Mouse (Mus musculus) liver, adult 2 months (tissue): ENCODE results near the gene Mroh3. TPM values are rescaled to one million over a fixed set of nuclear protein-coding genes. Genes with fewer than 3 reads are reported as not detected.

ENCODE experiments used
- DNase-seq: peaks from one replicate; pipeline ENCODE4 v3.0.0-alpha.2; 2011; ENCODE audit warnings: low read depth, low spot score; ENCODE audit errors: extremely low read depth
- H3K27ac ChIP-seq: fragments of 200-500 bp; replicated peaks from 2 replicates; pipeline ENCODE4 v1.5.1; 2012; ENCODE audit warnings: low read depth, mild to moderate bottlenecking, control low read depth, inconsistent platforms, low read length; ENCODE audit not compliant: insufficient read depth
- H3K27me3 ChIP-seq: fragments of 200-500 bp; 2 replicates; pipeline ENCODE4 v1.6.1; 2012; ENCODE audit warnings: mild to moderate bottlenecking, moderate library complexity, low read length, inconsistent platforms; ENCODE audit not compliant: control insufficient read depth, insufficient read depth
- H3K36me3 ChIP-seq: fragments of 200-500 bp; 2 replicates; pipeline ENCODE4 v1.6.1; 2012; ENCODE audit warnings: low read length, inconsistent platforms; ENCODE audit not compliant: control insufficient read depth, insufficient read depth
- H3K4me1 ChIP-seq: fragments of 200-500 bp; 2 replicates; pipeline ENCODE4 v1.6.1; 2011; ENCODE audit warnings: low read length; ENCODE audit not compliant: control insufficient read depth, insufficient read depth
- H3K4me3 ChIP-seq: fragments of 200-500 bp; 2 replicates; pipeline ENCODE4 v1.5.1; 2011; ENCODE audit warnings: low read depth, mild to moderate bottlenecking, control low read depth, low read length, moderate library complexity; ENCODE audit not compliant: insufficient read depth
- H3K79me2 ChIP-seq: fragments of 200-500 bp; 2 replicates; pipeline ENCODE4 v1.6.1; 2012; ENCODE audit warnings: inconsistent platforms, mild to moderate bottlenecking, low read length, moderate library complexity; ENCODE audit not compliant: control insufficient read depth, insufficient read depth
- H3K9ac ChIP-seq: fragments of 200-500 bp; 2 replicates; pipeline ENCODE4 v1.6.1; 2012; ENCODE audit warnings: low read depth, mild to moderate bottlenecking, control low read depth, inconsistent platforms, low read length
- CTCF ChIP-seq: fragments of 200-500 bp; IDR thresholded peaks from 2 replicates; pipeline ENCODE4 v1.5.1; 2011; ENCODE audit warnings: low read depth, low read length, control low read depth
- POLR2A ChIP-seq: fragments of 200-500 bp; IDR thresholded peaks from 2 replicates; pipeline ENCODE4 v1.6.1; 2011; ENCODE audit warnings: low read length, control low read depth; ENCODE audit not compliant: insufficient read depth; ENCODE audit errors: extremely low read depth
- WGBS: fragments of 180-500 bp; shearing (Covaris S2); methylation state at CpG from one replicate; pipeline ENCODE4 v1.1.7; 2018; 5-methylcytosine and 5-hydroxymethylcytosine counted together
- polyA plus RNA-seq: library from polyadenylated mRNA; depleted of rRNA; stranded (reverse); fragments of >200 nt; gene quantifications from 2 replicates; pipeline ENCODE4 v1.2.3, GENCODE M21; 2012
- total RNA-seq: library from RNA; depleted of rRNA; stranded (reverse); fragments of >200 nt; gene quantifications from 2 replicates; pipeline ENCODE4 v1.2.3, GENCODE M21; 2014

The Mroh3 gene
- total and polyA plus RNA-seq, 2 experiments: not detected

- H3K4me1 ChIP-seq: no peaks in the 10 kb centered on the region
- H3K4me3 ChIP-seq: no peak overlapping the region
- no peaks in the 10 kb centered on the region for H3K27me3 ChIP-seq
- no peaks in the 10 kb centered on the region for H3K36me3 ChIP-seq
- H3K9ac ChIP-seq: no peak overlapping the region
- H3K27ac ChIP-seq: no peak overlapping the region
- H3K79me2 ChIP-seq: no peaks in the 10 kb centered on the region
- TF ChIP-seq POLR2A (no peak), CTCF (no peak)
- 57% methylated on average over 12 of the region's 12 CpGs for whole genome bisulfite sequencing
- DNase-seq: no peak
Measured at GRCm38 (mm10) chr1:136172696-136173095, 39.9 kb downstream of the Mroh3 start.

- no peaks in the 10 kb centered on the region for H3K36me3 ChIP-seq
- DNase-seq: peak; percentile 67
- peak; percentile 96 for TF ChIP-seq CTCF
- TF ChIP-seq POLR2A: no peak
- no peak overlapping the region for H3K9ac ChIP-seq
- H3K4me1 ChIP-seq: no peaks in the 10 kb centered on the region
- 9% methylated on average over 5 of the region's 5 CpGs for WGBS
- no peaks in the 10 kb centered on the region for H3K27me3 ChIP-seq
- no peaks in the 10 kb centered on the region for H3K79me2 ChIP-seq
- H3K27ac ChIP-seq: no peak overlapping the region
- no peak overlapping the region for H3K4me3 ChIP-seq
Measured at GRCm38 (mm10) chr1:136170109-136170508, 42.5 kb downstream of the Mroh3 start.

- TF ChIP-seq CTCF (peak; percentile 68), POLR2A (no peak)
- Histone ChIP-seq H3K36me3 (no peaks in the 10 kb centered on the region), H3K79me2 (no peaks in the 10 kb centered on the region), H3K4me1 (no peaks in the 10 kb centered on the region), H3K27me3 (no peaks in the 10 kb centered on the region), H3K27ac (no peak overlapping the region), H3K4me3 (no peak overlapping the region), H3K9ac (no peak overlapping the region)
- WGBS: 68% methylated on average over 8 of the region's 8 CpGs
- peak; percentile 24 for DNase-seq
Measured at GRCm38 (mm10) chr1:136167657-136168056, 45.0 kb downstream of the Mroh3 start.

- no peak overlapping the region for H3K4me3 ChIP-seq
- no peaks in the 10 kb centered on the region for H3K36me3 ChIP-seq
- no peak for DNase-seq
- H3K27ac ChIP-seq: no peak overlapping the region
- no peak for TF ChIP-seq POLR2A
- no peak for TF ChIP-seq CTCF
- H3K27me3 ChIP-seq: no peaks in the 10 kb centered on the region
- H3K79me2 ChIP-seq: no peaks in the 10 kb centered on the region
- WGBS: 71% methylated on average over 2 of the region's 2 CpGs
- no peak overlapping the region for H3K9ac ChIP-seq
- H3K4me1 ChIP-seq: no peaks in the 10 kb centered on the region
Measured at GRCm38 (mm10) chr1:136165436-136165835, 47.2 kb downstream of the Mroh3 start.

GRCm38 (mm10) chr1:136161333-136161921, 51.2 kb downstream of the Mroh3 start:
- no peak for DNase-seq
- Histone ChIP-seq H3K27me3 (no peaks in the 10 kb centered on the region), H3K36me3 (no peaks in the 10 kb centered on the region), H3K9ac (no peak overlapping the region), H3K27ac (no peak overlapping the region), H3K4me3 (no peak overlapping the region), H3K79me2 (no peaks in the 10 kb centered on the region), H3K4me1 (no peaks in the 10 kb centered on the region)
- TF ChIP-seq CTCF (no peak), POLR2A (no peak)
- 88% methylated on average over 7 of the region's 7 CpGs for WGBS

GRCm38 (mm10) chr1:136160930-136161329, 51.7 kb downstream of the Mroh3 start:
- no peaks in the 10 kb centered on the region for H3K79me2 ChIP-seq
- H3K4me1 ChIP-seq: no peaks in the 10 kb centered on the region
- no peak for TF ChIP-seq CTCF
- WGBS: 86% methylated on average over 6 of the region's 6 CpGs
- H3K36me3 ChIP-seq: no peaks in the 10 kb centered on the region
- H3K27me3 ChIP-seq: no peaks in the 10 kb centered on the region
- no peak overlapping the region for H3K9ac ChIP-seq
- DNase-seq: no peak
- H3K4me3 ChIP-seq: no peak overlapping the region
- no peak overlapping the region for H3K27ac ChIP-seq
